ENCODE assay signal across 8 mouse cellular contexts in the genomic region with DNA sequence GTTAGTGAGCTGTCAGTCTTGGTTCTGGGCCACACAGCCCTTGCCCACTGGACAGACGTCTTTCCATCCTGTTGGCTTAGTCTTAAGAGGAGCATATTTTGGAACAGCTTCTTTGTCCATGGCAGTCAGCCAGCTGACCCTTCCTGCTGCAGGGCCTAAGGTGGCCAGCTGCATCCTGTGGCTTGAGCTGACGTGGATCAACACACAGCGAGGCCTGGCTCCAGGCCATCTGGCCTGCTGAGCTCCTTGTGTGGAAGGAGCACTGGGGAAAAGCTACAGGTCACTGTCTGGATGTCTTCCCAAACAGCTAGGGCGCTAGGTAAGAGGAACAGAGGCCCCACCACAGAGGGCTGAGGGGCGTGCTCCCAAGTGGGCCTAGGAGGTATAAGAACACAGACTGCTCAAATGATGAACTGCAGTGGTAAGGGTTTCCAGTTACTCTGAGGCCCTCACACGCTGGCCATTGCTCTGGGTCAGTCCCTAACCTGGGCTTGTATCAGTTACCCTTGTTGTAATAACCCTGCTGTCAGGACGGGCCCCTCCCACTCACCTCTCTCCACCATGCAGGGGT.
DNase-seq lines count a peak whose midpoint lies in the region; ATAC-seq and TF ChIP-seq lines count a peak whose summit lies in the region.

No protein-coding gene starts in this region.

- peaks cover 8% of the 10 kb centered on the region for H3K4me1 ChIP-seq in limb, embryonic 12.5 days (replicated peaks)
- H3K4me1 ChIP-seq in limb, embryonic 10.5 days, result peaks cover 20% of the 10 kb centered on the region
- peaks cover 8% of the 10 kb centered on the region; the same call in 1 of the 2 replicates for H3K4me1 ChIP-seq in lung, embryonic 14.5 days (ENCODE audit: insufficient read depth)

- H3K4me2 ChIP-seq in limb, embryonic 12.5 days, result no peak overlapping the region
- no peak overlapping the region for H3K4me2 ChIP-seq in lung, embryonic 14.5 days

- H3K9me3 ChIP-seq in limb, embryonic 12.5 days, result no peaks in the 10 kb centered on the region
- no peaks in the 10 kb centered on the region for H3K9me3 ChIP-seq in limb, embryonic 10.5 days (replicated peaks)
- H3K9me3 ChIP-seq in lung, embryonic 14.5 days (ENCODE audit: low read depth, low read length), result no peaks in the 10 kb centered on the region

- H3K9ac ChIP-seq in limb, embryonic 12.5 days (replicated peaks), result no peak overlapping the region
- no peak overlapping the region for H3K9ac ChIP-seq in lung, embryonic 14.5 days

- no peak overlapping the region for H3K4me3 ChIP-seq in limb, embryonic 12.5 days (replicated peaks)
- no peak overlapping the region for H3K4me3 ChIP-seq in limb, embryonic 10.5 days
- H3K4me3 ChIP-seq in lung, embryonic 14.5 days (ENCODE audit: low read depth, low read length), result no peak overlapping the region

- no peak for DNase-seq in limb, embryonic 10.5 days (ENCODE audit: low spot score)
- DNase-seq in cerebellum, adult 9-10 months, result peak; percentile 46
- peak; percentile 86 to 91 for DNase-seq in heart, adult 9 months (ENCODE audit: low spot score in 2 of 2)
- DNase-seq in kidney, adult 18-20 months, result peak; percentile 83
- DNase-seq in lung, embryonic 14.5 days, result peak; percentile 92
- peak; percentile 25 for DNase-seq in right cerebral cortex, postnatal 4 days

- H3K36me3 ChIP-seq in limb, embryonic 12.5 days, result no peaks in the 10 kb centered on the region
- H3K36me3 ChIP-seq in limb, embryonic 10.5 days, result no peaks in the 10 kb centered on the region
- H3K36me3 ChIP-seq in lung, embryonic 14.5 days (ENCODE audit: insufficient read depth), result no peaks in the 10 kb centered on the region

- H3K27ac ChIP-seq in limb, embryonic 12.5 days, result no peak overlapping the region
- H3K27ac ChIP-seq in limb, embryonic 10.5 days, result no peak overlapping the region
- H3K27ac ChIP-seq in lung, embryonic 14.5 days (ENCODE audit: low read depth), result no peak overlapping the region; the same call in 1 of the 2 replicates

- no peak for TF ChIP-seq CTCF in lung, embryonic 14.5 days (IDR thresholded peaks at IDR 0.05; ENCODE audit: low read depth)

- H3K27me3 ChIP-seq in limb, embryonic 12.5 days, result no peaks in the 10 kb centered on the region
- H3K27me3 ChIP-seq in limb, embryonic 10.5 days (ENCODE audit: low read depth, poor library complexity, severe bottlenecking), result no peaks in the 10 kb centered on the region
- no peaks in the 10 kb centered on the region for H3K27me3 ChIP-seq in lung, embryonic 14.5 days (ENCODE audit: insufficient read depth, low read length)

- WGBS in limb, embryonic 12.5 days, result 60% methylated on average over 7 of the region's 7 CpGs
- 67% methylated on average over 7 of the region's 7 CpGs for WGBS in limb, embryonic 10.5 days
- WGBS in lung, embryonic 14.5 days, result 30% methylated on average over 7 of the region's 7 CpGs

- peak; percentile 41; the same call in 1 of the 2 replicates for ATAC-seq in limb, embryonic 12.5 days (ENCODE audit: insufficient number of reproducible peaks, insufficient read depth, low FRiP score, low TSS enrichment, low read depth)
- peak; percentile 87 for ATAC-seq in lung, embryonic 14.5 days (ENCODE audit: insufficient read depth)
- no peak for ATAC-seq in erythroblast, adult 5-6 weeks (replicated peaks; ENCODE audit: low FRiP score, poor library complexity, severe bottlenecking)
